Mouse (Mus musculus) left cerebral cortex, adult 6 months (tissue): Measurements from ENCODE around the gene Slc30a1. TPM values are rescaled to one million over a fixed set of nuclear protein-coding genes. Genes with fewer than 3 reads are reported as not detected.

Experiments used
- long read RNA-seq, 2 experiments: library from polyadenylated mRNA; unstranded; transcript quantifications; one replicate each; pipeline ENCODE4 v2.0.0; 2019 to 2020
- polyA plus RNA-seq: library from polyadenylated mRNA; unstranded; fragments of <200 nt; fragmentation: Nextera tagmentation; gene quantifications from 2 replicates; pipeline ENCODE4 v1.2.3, GENCODE M21; 2021

Gene Slc30a1
- 2.2 and 3.1 TPM in 2 replicates for polyA plus RNA-seq
- long read RNA-seq, experiment 1, partial matches to known transcripts = 0 of 2 reads
- long read RNA-seq, experiment 1, other reads (novel, unspliced or antisense) = 2 of 2 reads
- long read RNA-seq, experiment 2, partial matches to known transcripts = 0 of 7 reads
- long read RNA-seq, experiment 2, other reads (novel, unspliced or antisense) = 7 of 7 reads

GRCm38 (mm10) chr1:191906571-191907430 is at the start of gene Slc30a1:
TSS of gene Slc30a1 (plus strand) at chr1:191906767.

Other genes starting within 250 kb of the Slc30a1 start
- gene Lpgat1, start 188.9 kb upstream of the Slc30a1 start, polyA plus RNA-seq = 26.8 and 88.1 TPM in 2 replicates
- 0.58 TPM in 2 replicates for gene Nek2, start 85.3 kb upstream of the Slc30a1 start, polyA plus RNA-seq
- 0.23 and 0.36 TPM in 2 replicates for gene Rd3, start 70.6 kb downstream of the Slc30a1 start, polyA plus RNA-seq
- gene Traf5, start 185.8 kb downstream of the Slc30a1 start, polyA plus RNA-seq = 4.5 and 4.6 TPM in 2 replicates
- gene Rcor3, start 231.3 kb downstream of the Slc30a1 start, polyA plus RNA-seq = 10.8 and 11.4 TPM in 2 replicates